In genomic region chr6:55453548-55453947, GRCm38 (mm10) we compare ENCODE assay signal across 10 mouse cellular contexts. TPM values are rescaled to one million over a fixed set of nuclear protein-coding genes. Genes with fewer than 3 reads are reported as not detected.
DNase-seq lines count a peak whose midpoint lies in the region; ATAC-seq and TF ChIP-seq lines count a peak whose summit lies in the region.
"Had no signal": no experiment of that assay in that cellular context is flagged by ENCODE, and none has a peak within 500 bp of the region (broad histone marks: within the 10 kb centered on the region; RNA-seq: fewer than 3 reads in every experiment).

No protein-coding gene starts in this region.

- H3K9me3 ChIP-seq in heart, postnatal 0 days (replicated peaks; ENCODE audit: control insufficient read depth, low read length) = no peaks in the 10 kb centered on the region
- H3K9me3 ChIP-seq in neural tube, embryonic 15.5 days (replicated peaks) = no peaks in the 10 kb centered on the region

- TF ChIP-seq CTCF in heart, postnatal 0 days (IDR thresholded peaks at IDR 0.05; ENCODE audit: low read depth) = no peak
- TF ChIP-seq CTCF in thymus, adult 2 months (IDR thresholded peaks at IDR 0.05; ENCODE audit: borderline replicate concordance, control insufficient read depth, extremely low read depth, insufficient read depth, low read length, poor library complexity) = no peak

- no peak overlapping the region for H3K4me3 ChIP-seq in heart, postnatal 0 days (ENCODE audit: low read depth, low read length)
- H3K4me3 ChIP-seq in neural tube, embryonic 15.5 days (replicated peaks) = peak overlapping the region; percentile 75
- H3K4me3 ChIP-seq in thymus, adult 2 months (ENCODE audit: control insufficient read depth, insufficient read depth, low read length) = no peak overlapping the region

- no peak for TF ChIP-seq EP300 in heart, postnatal 0 days (IDR thresholded peaks at IDR 0.05; ENCODE audit: low read depth)

- no peak for TF ChIP-seq POLR2A in thymus, adult 2 months (IDR thresholded peaks at IDR 0.05; ENCODE audit: control insufficient read depth, extremely low read depth, insufficient read depth, low read length, poor library complexity)

- H3K4me2 ChIP-seq in heart, postnatal 0 days (ENCODE audit: low read depth, low read length) = no peak overlapping the region
- H3K4me2 ChIP-seq in neural tube, embryonic 15.5 days = peak overlapping the region; percentile 83

- H3K36me3 ChIP-seq in heart, postnatal 0 days (replicated peaks; ENCODE audit: control insufficient read depth, insufficient read depth, low read length) = no peaks in the 10 kb centered on the region
- H3K36me3 ChIP-seq in neural tube, embryonic 15.5 days = no peaks in the 10 kb centered on the region
- no peaks in the 10 kb centered on the region for H3K36me3 ChIP-seq in thymus, adult 2 months (ENCODE audit: control insufficient read depth, insufficient read depth, low read length)

- H3K27ac ChIP-seq in heart, postnatal 0 days (ENCODE audit: low read depth) = no peak overlapping the region
- H3K27ac ChIP-seq in neural tube, embryonic 15.5 days (replicated peaks) = peak overlapping the region; percentile 93
- no peak overlapping the region for H3K27ac ChIP-seq in thymus, adult 2 months (ENCODE audit: control insufficient read depth, insufficient read depth, low read length)

- peak; percentile 50 to 55 for DNase-seq in layer of hippocampus, postnatal 10 days (ENCODE audit: low spot score in 2 of 2)
- DNase-seq in layer of hippocampus, adult 9-11 months = no peak
- peak; percentile 75 for DNase-seq in cerebellum, adult 9-11 months
- DNase-seq in heart, postnatal 0 days (ENCODE audit: low spot score) = peak; percentile 23
- no peak for DNase-seq in thymus, adult 2 months
- DNase-seq in yolk sac, embryonic 10.5 days (ENCODE audit: low spot score) = no peak
- DNase-seq: lung, postnatal 10 days had no signal

- no peak overlapping the region for H3K9ac ChIP-seq in heart, postnatal 0 days (replicated peaks; ENCODE audit: low read depth, low read length)
- peak overlapping the region; percentile 90 for H3K9ac ChIP-seq in neural tube, embryonic 15.5 days (replicated peaks)

- H3K4me1 ChIP-seq in heart, postnatal 0 days (ENCODE audit: control insufficient read depth, insufficient read depth) = peaks cover 9% of the 10 kb centered on the region; the same call in 1 of the 2 replicates
- H3K4me1 ChIP-seq in neural tube, embryonic 15.5 days = peaks cover 69% of the 10 kb centered on the region
- no peaks in the 10 kb centered on the region for H3K4me1 ChIP-seq in thymus, adult 2 months (replicated peaks; ENCODE audit: control insufficient read depth, insufficient read depth, low read length)

- WGBS in heart, postnatal 0 days = 15% methylated on average over 1 of the region's 1 CpGs
- WGBS in neural tube, embryonic 15.5 days = 25% methylated on average over 1 of the region's 1 CpGs
- 75% methylated on average over 1 of the region's 1 CpGs for WGBS in thymus, adult 2 months

- peaks cover 68% of the 10 kb centered on the region for H3K27me3 ChIP-seq in heart, postnatal 0 days (ENCODE audit: control insufficient read depth, insufficient read depth, low read length)
- no peaks in the 10 kb centered on the region for H3K27me3 ChIP-seq in neural tube, embryonic 15.5 days (replicated peaks)
- no peaks in the 10 kb centered on the region; the same call in 1 of the 2 replicates for H3K27me3 ChIP-seq in thymus, adult 2 months (ENCODE audit: control insufficient read depth, insufficient read depth, low read length)

- peak; percentile 25; the same call in 1 of the 2 replicates for ATAC-seq in heart, postnatal 0 days (ENCODE audit: insufficient read depth, low read depth)
- ATAC-seq in neural tube, embryonic 15.5 days (ENCODE audit: low FRiP score) = no peak
- no peak for ATAC-seq in activated CD4-positive, CD25-positive, alpha-beta regulatory T cell, adult 4 months
- ATAC-seq: Patski had no signal

RNA-seq across cellular contexts. Expression of gene Adcyap1r1, which starts 1.8 kb away (rescaled TPM):
- total RNA-seq in layer of hippocampus, postnatal 10 days (2021) = 100 to 1,000 TPM; 162 to 166 TPM
- total RNA-seq in heart, postnatal 0 days (2014; rRNA removed; ENCODE audit: low replicate concordance) = 3.9 and 4.2 TPM in 2 replicates
- polyA plus RNA-seq in heart, postnatal 0 days (2015; fragmentation: Nextera tagmentation; extraction: Ambion mirVana) = 1.1 and 1.4 TPM in 2 replicates
- polyA plus RNA-seq in neural tube, embryonic 15.5 days (2015; fragmentation: Nextera tagmentation; extraction: Ambion mirVana) = 51.1 and 55.5 TPM in 2 replicates
- polyA plus RNA-seq in thymus, adult 2 months (2012; rRNA removed) = 1.1 and 1.8 TPM in 2 replicates
- polyA plus RNA-seq in activated CD4-positive, CD25-positive, alpha-beta regulatory T cell, adult 4 months (2017; shearing (Covaris generic)) = not detected

Comparison
In these comparisons a context has a peak if more than half of its experiments do, and no peak if none do; other contexts are left out.
1. DNase-seq: peak in layer of hippocampus, postnatal 10 days (2 of 2), cerebellum, adult 9-11 months (single experiment) and heart, postnatal 0 days (single experiment); none in layer of hippocampus, adult 9-11 months (single experiment), thymus, adult 2 months (single experiment) and yolk sac, embryonic 10.5 days (single experiment).
2. RNA of gene Adcyap1r1, which starts 1.8 kb away (polyA plus RNA-seq): 51.1 to 55.5 TPM in neural tube, embryonic 15.5 days; 1.1 to 1.8 TPM in thymus, adult 2 months, 1.1 to 1.4 TPM in heart, postnatal 0 days and not detected in activated CD4-positive, CD25-positive, alpha-beta regulatory T cell, adult 4 months; every median in the first group is over 10 times any median in the second.